Comparison of ENCODE assay signal across 8 mouse cellular contexts in genomic region chr17:74315445-74316308, GRCm38 (mm10). TPM values are rescaled to one million over a fixed set of nuclear protein-coding genes. Genes with fewer than 3 reads are reported as not detected.
DNase-seq lines count a peak whose midpoint lies in the region; ATAC-seq and TF ChIP-seq lines count a peak whose summit lies in the region.

No protein-coding gene starts in this region.

- 0 out of 2 replicates have a peak, but pooled peaks cover 5% of the 10 kb centered on the region for H3K36me3 ChIP-seq in kidney, postnatal 0 days (ENCODE audit: insufficient read depth, low read length)
- peaks cover 39% of the 10 kb centered on the region for H3K36me3 ChIP-seq in embryonic facial prominence, embryonic 10.5 days (replicated peaks)
- no peaks in the 10 kb centered on the region for H3K36me3 ChIP-seq in intestine, embryonic 15.5 days
- H3K36me3 ChIP-seq in neural tube, embryonic 12.5 days: peaks cover 16% of the 10 kb centered on the region; the same call in 1 of the 2 replicates

- no peak for TF ChIP-seq CTCF in kidney, postnatal 0 days (IDR thresholded peaks at IDR 0.05; ENCODE audit: low read depth)

- intact Hi-C loops in left cerebral cortex, postnatal 36 days (cut with DNase I): loop anchor here (1.0 kb wide), 1 partner anchor 20 kb away; the partner anchor contains the start of gene Memo1

- under 1% methylated on average over 42 of the region's 45 CpGs for WGBS in kidney, postnatal 0 days
- under 1% methylated on average over 45 of the region's 45 CpGs for WGBS in embryonic facial prominence, embryonic 10.5 days
- WGBS in intestine, embryonic 15.5 days: under 1% methylated on average over 45 of the region's 45 CpGs
- under 1% methylated on average over 45 of the region's 45 CpGs for WGBS in neural tube, embryonic 12.5 days

- ATAC-seq in kidney, postnatal 0 days (replicated peaks; ENCODE audit: low FRiP score, low read depth): no peak
- peak; percentile 89 for ATAC-seq in intestine, embryonic 15.5 days
- no peak; the same call in 1 of the 2 replicates for ATAC-seq in neural tube, embryonic 12.5 days (ENCODE audit: low FRiP score, low read depth)
- no peak; the same call in 1 of the 2 replicates for ATAC-seq in granulocyte monocyte progenitor cell, adult 5-6 weeks (replicated peaks; ENCODE audit: poor library complexity, severe bottlenecking)

- peak overlapping the region; percentile 81 for H3K4me3 ChIP-seq in kidney, postnatal 0 days (replicated peaks; ENCODE audit: low read depth, low read length)
- peak overlapping the region; percentile 76 for H3K4me3 ChIP-seq in embryonic facial prominence, embryonic 10.5 days
- peak overlapping the region; percentile 73 for H3K4me3 ChIP-seq in intestine, embryonic 15.5 days (replicated peaks)
- H3K4me3 ChIP-seq in neural tube, embryonic 12.5 days: peak overlapping the region; percentile 77

- H3K4me2 ChIP-seq in kidney, postnatal 0 days (ENCODE audit: low read length): peak overlapping the region; percentile 84
- peak overlapping the region; percentile 62 for H3K4me2 ChIP-seq in intestine, embryonic 15.5 days (replicated peaks)
- H3K4me2 ChIP-seq in neural tube, embryonic 12.5 days (replicated peaks): peak overlapping the region; percentile 82

- peaks cover 4% of the 10 kb centered on the region; the same call in 1 of the 2 replicates for H3K4me1 ChIP-seq in kidney, postnatal 0 days (replicated peaks; ENCODE audit: insufficient read depth, low read length)
- peaks cover 19% of the 10 kb centered on the region for H3K4me1 ChIP-seq in embryonic facial prominence, embryonic 10.5 days
- 0 out of 2 replicates have a peak, but pooled peaks cover 9% of the 10 kb centered on the region for H3K4me1 ChIP-seq in intestine, embryonic 15.5 days (replicated peaks)
- peaks cover 8% of the 10 kb centered on the region for H3K4me1 ChIP-seq in neural tube, embryonic 12.5 days

- peak overlapping the region; percentile 87 for H3K27ac ChIP-seq in kidney, postnatal 0 days
- peak overlapping the region; percentile 95 for H3K27ac ChIP-seq in embryonic facial prominence, embryonic 10.5 days (replicated peaks)
- peak overlapping the region; percentile 89 for H3K27ac ChIP-seq in intestine, embryonic 15.5 days
- peak overlapping the region; percentile 84 for H3K27ac ChIP-seq in neural tube, embryonic 12.5 days

- peak overlapping the region; percentile 75 for H3K9ac ChIP-seq in kidney, postnatal 0 days (ENCODE audit: low read depth, low read length)
- H3K9ac ChIP-seq in intestine, embryonic 15.5 days: peak overlapping the region; percentile 78
- peak overlapping the region; percentile 68 for H3K9ac ChIP-seq in neural tube, embryonic 12.5 days

- no peaks in the 10 kb centered on the region for H3K27me3 ChIP-seq in kidney, postnatal 0 days (ENCODE audit: insufficient read depth, low read length)
- H3K27me3 ChIP-seq in embryonic facial prominence, embryonic 10.5 days (replicated peaks; ENCODE audit: low read depth, poor library complexity, severe bottlenecking): no peaks in the 10 kb centered on the region
- H3K27me3 ChIP-seq in intestine, embryonic 15.5 days (replicated peaks): no peaks in the 10 kb centered on the region
- no peaks in the 10 kb centered on the region for H3K27me3 ChIP-seq in neural tube, embryonic 12.5 days (replicated peaks)

- peak; percentile 39 for DNase-seq in kidney, postnatal 0 days (ENCODE audit: low spot score)
- DNase-seq in kidney, adult 18-20 months: no peak
- no peak for DNase-seq in embryonic facial prominence, embryonic 10.5 days (ENCODE audit: low spot score)
- DNase-seq in left cerebral cortex, postnatal 36 days (ENCODE audit: low spot score in 2 of 2): no peak
- no peak for DNase-seq in MN1 (ENCODE audit: low spot score)

- no peaks in the 10 kb centered on the region for H3K9me3 ChIP-seq in kidney, postnatal 0 days (replicated peaks; ENCODE audit: low read length)
- H3K9me3 ChIP-seq in embryonic facial prominence, embryonic 10.5 days: no peaks in the 10 kb centered on the region
- H3K9me3 ChIP-seq in intestine, embryonic 15.5 days: no peaks in the 10 kb centered on the region
- H3K9me3 ChIP-seq in neural tube, embryonic 12.5 days: no peaks in the 10 kb centered on the region

RNA-seq across cellular contexts. Expression of gene Dpy30, which starts 8.1 kb away (rescaled TPM):
- 268 TPM in 2 replicates for polyA plus RNA-seq in kidney, postnatal 0 days (2015; fragmentation: Nextera tagmentation; extraction: Ambion mirVana)
- polyA plus RNA-seq in embryonic facial prominence, embryonic 10.5 days (2016; fragmentation: Nextera tagmentation; extraction: Ambion mirVana): 287 and 298 TPM in 2 replicates
- polyA plus RNA-seq in intestine, embryonic 15.5 days (2015; fragmentation: Nextera tagmentation; extraction: Ambion mirVana): 257 and 282 TPM in 2 replicates
- 209 and 229 TPM in 2 replicates for polyA plus RNA-seq in neural tube, embryonic 12.5 days (2016; fragmentation: Nextera tagmentation; extraction: Ambion mirVana)
- 10 to 100 TPM; 42.1 to 43.4 TPM for total RNA-seq in left cerebral cortex, postnatal 36 days (2021)
- total RNA-seq in granulocyte monocyte progenitor cell, adult 5-6 weeks (2014; fragmentation: Nextera tagmentation): 207 and 255 TPM in 2 replicates
- 171 and 231 TPM in 2 replicates for total RNA-seq in granulocyte monocyte progenitor cell, adult 5-6 weeks (2017)

RNA-seq across cellular contexts. Expression of gene Memo1, which starts 20.4 kb away (rescaled TPM):
- 69.3 and 71.4 TPM in 2 replicates for polyA plus RNA-seq in kidney, postnatal 0 days (2015; fragmentation: Nextera tagmentation; extraction: Ambion mirVana)
- polyA plus RNA-seq in embryonic facial prominence, embryonic 10.5 days (2016; fragmentation: Nextera tagmentation; extraction: Ambion mirVana): 89.3 and 94.8 TPM in 2 replicates
- 73.1 and 75.9 TPM in 2 replicates for polyA plus RNA-seq in intestine, embryonic 15.5 days (2015; fragmentation: Nextera tagmentation; extraction: Ambion mirVana)
- polyA plus RNA-seq in neural tube, embryonic 12.5 days (2016; fragmentation: Nextera tagmentation; extraction: Ambion mirVana): 73.7 and 77.1 TPM in 2 replicates
- 10 to 100 TPM; 38.0 to 53.5 TPM for total RNA-seq in left cerebral cortex, postnatal 36 days (2021)
- 83.0 and 92.0 TPM in 2 replicates for total RNA-seq in granulocyte monocyte progenitor cell, adult 5-6 weeks (2014; fragmentation: Nextera tagmentation)
- total RNA-seq in granulocyte monocyte progenitor cell, adult 5-6 weeks (2017): 97.9 and 115 TPM in 2 replicates

RNA-seq across cellular contexts. Expression of gene Spast, which starts 23.1 kb away (rescaled TPM):
- polyA plus RNA-seq in kidney, postnatal 0 days (2015; fragmentation: Nextera tagmentation; extraction: Ambion mirVana): 12.9 and 13.9 TPM in 2 replicates
- 17.0 and 18.0 TPM in 2 replicates for polyA plus RNA-seq in embryonic facial prominence, embryonic 10.5 days (2016; fragmentation: Nextera tagmentation; extraction: Ambion mirVana)
- polyA plus RNA-seq in intestine, embryonic 15.5 days (2015; fragmentation: Nextera tagmentation; extraction: Ambion mirVana): 12.4 and 15.0 TPM in 2 replicates
- polyA plus RNA-seq in neural tube, embryonic 12.5 days (2016; fragmentation: Nextera tagmentation; extraction: Ambion mirVana): 55.9 TPM in 2 replicates
- total RNA-seq in left cerebral cortex, postnatal 36 days (2021): 10 to 100 TPM; 54.2 to 56.3 TPM
- total RNA-seq in granulocyte monocyte progenitor cell, adult 5-6 weeks (2014; fragmentation: Nextera tagmentation): 27.3 and 28.8 TPM in 2 replicates
- total RNA-seq in granulocyte monocyte progenitor cell, adult 5-6 weeks (2017): 54.7 and 70.0 TPM in 2 replicates
